Mouse (Mus musculus): Measurements from ENCODE around the gene Tsg101. TPM values are rescaled to one million over a fixed set of nuclear protein-coding genes. Genes with fewer than 3 reads are reported as not detected.

The Tsg101 gene
- total and polyA plus RNA-seq, 2 experiments from 2014 or later = 105 to 279 TPM

- H3K9ac ChIP-seq (replicated peaks; ENCODE audit: low read length) = no peak overlapping the region
- no peak for TF ChIP-seq CTCF (IDR thresholded peaks at IDR 0.05; ENCODE audit: low read depth)
Measured at GRCm38 (mm10) chr7:46840326-46840725, 79.4 kb downstream of the Tsg101 start.

GRCm38 (mm10) chr7:46839861-46840260 lies 79.9 kb downstream of the Tsg101 start:
- 86% methylated on average over 5 of the region's 5 CpGs for WGBS
- H3K9me3 ChIP-seq (ENCODE audit: low read length) = no peaks in the 10 kb centered on the region
- DNase-seq (ENCODE audit: low spot score) = no peak
- H3K9ac ChIP-seq (replicated peaks; ENCODE audit: low read length) = no peak overlapping the region
- H3K36me3 ChIP-seq (ENCODE audit: insufficient read depth, low read length) = no peaks in the 10 kb centered on the region
- no peak for TF ChIP-seq CTCF (IDR thresholded peaks at IDR 0.05; ENCODE audit: low read depth)
- no peak overlapping the region for H3K4me2 ChIP-seq (ENCODE audit: low read depth, low read length)
- no peaks in the 10 kb centered on the region for H3K27me3 ChIP-seq (ENCODE audit: insufficient read depth, low read length)
- peak overlapping the region; percentile 77; the same call in 1 of the 2 replicates for H3K27ac ChIP-seq
- H3K4me3 ChIP-seq (ENCODE audit: low read length) = no peak overlapping the region
- ATAC-seq = no peak
- H3K4me1 ChIP-seq (ENCODE audit: insufficient read depth, low read length) = peaks cover 13% of the 10 kb centered on the region

More at GRCm38 (mm10) chr7:46840326-46840725, 79.4 kb downstream of the Tsg101 start:
- no peaks in the 10 kb centered on the region for H3K9me3 ChIP-seq (ENCODE audit: low read length)
- no peak overlapping the region for H3K4me2 ChIP-seq (ENCODE audit: low read depth, low read length)
- no peaks in the 10 kb centered on the region for H3K27me3 ChIP-seq (ENCODE audit: insufficient read depth, low read length)
- ATAC-seq = no peak
- H3K4me1 ChIP-seq (ENCODE audit: insufficient read depth, low read length) = peaks cover 17% of the 10 kb centered on the region
- H3K36me3 ChIP-seq (ENCODE audit: insufficient read depth, low read length) = no peaks in the 10 kb centered on the region
- H3K4me3 ChIP-seq (ENCODE audit: low read length) = no peak overlapping the region
- H3K27ac ChIP-seq = no peak overlapping the region
- DNase-seq (ENCODE audit: low spot score) = no peak
- WGBS = 49% methylated on average over 4 of the region's 4 CpGs

DNA sequence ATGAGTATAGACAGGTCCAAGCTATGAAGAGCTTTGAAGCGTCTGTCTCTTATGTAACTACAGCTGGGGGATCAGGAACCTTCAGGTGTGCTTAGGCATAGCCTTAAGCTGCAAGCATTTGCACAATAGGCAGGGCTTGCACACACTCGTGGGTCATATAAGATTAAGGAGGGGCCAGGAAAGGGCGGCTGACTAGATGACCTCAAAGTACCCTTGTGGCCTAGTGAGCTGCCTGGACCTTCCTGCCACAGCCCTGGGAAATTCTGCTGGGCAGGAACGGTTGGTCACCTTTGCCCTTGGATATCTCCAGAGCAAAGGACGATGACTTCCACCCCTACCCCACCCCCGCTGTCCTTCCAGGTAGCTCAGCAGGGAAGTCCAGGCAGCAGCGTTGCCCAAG lies 80.3 kb downstream of the Tsg101 start:
- no peak overlapping the region for H3K4me3 ChIP-seq (ENCODE audit: low read length)
- peaks cover 12% of the 10 kb centered on the region for H3K4me1 ChIP-seq (ENCODE audit: insufficient read depth, low read length)
- peak overlapping the region; percentile 77 for H3K27ac ChIP-seq
- TF ChIP-seq CTCF (IDR thresholded peaks at IDR 0.05; ENCODE audit: low read depth) = no peak
- ATAC-seq (peak; percentile 3; the same call in 1 of the 2 replicates), DNase-seq (ENCODE audit: low spot score) (no peak)
- peak overlapping the region; percentile 35; the same call in 1 of the 2 replicates for H3K4me2 ChIP-seq (ENCODE audit: low read depth, low read length)
- 39% methylated on average over 7 of the region's 7 CpGs for WGBS
- H3K9me3 ChIP-seq (ENCODE audit: low read length) = no peaks in the 10 kb centered on the region
- H3K27me3 ChIP-seq (ENCODE audit: insufficient read depth, low read length) = no peaks in the 10 kb centered on the region
- 0 out of 2 replicates have a peak overlapping the region, but pooled peaks have one; percentile 18 for H3K9ac ChIP-seq (replicated peaks; ENCODE audit: low read length)
- H3K36me3 ChIP-seq (ENCODE audit: insufficient read depth, low read length) = no peaks in the 10 kb centered on the region

Other genes with a start within 250 kb of the Tsg101 start
- 0.73 and 1.0 TPM in 2 replicates for gene Tph1, start 247.4 kb downstream of the Tsg101 start, total RNA-seq (2014; rRNA removed)
- 0.73 and 0.98 TPM in 2 replicates for gene Tph1, start 247.4 kb downstream of the Tsg101 start, polyA plus RNA-seq (2015; fragmentation: Nextera tagmentation; extraction: Ambion mirVana)
- gene Saal1, start 209.3 kb downstream of the Tsg101 start, total RNA-seq (2014; rRNA removed) = 12.2 and 14.4 TPM in 2 replicates
- 13.0 and 13.4 TPM in 2 replicates for gene Saal1, start 209.3 kb downstream of the Tsg101 start, polyA plus RNA-seq (2015; fragmentation: Nextera tagmentation; extraction: Ambion mirVana)
- 0.54 TPM in 1 of 2 replicates, not detected in the other for gene Saa3, start 204.3 kb downstream of the Tsg101 start, total RNA-seq (2014; rRNA removed)
- 0.36 and 0.43 TPM in 2 replicates for gene Saa3, start 204.3 kb downstream of the Tsg101 start, polyA plus RNA-seq (2015; fragmentation: Nextera tagmentation; extraction: Ambion mirVana)
- gene Saa4, start 187.4 kb downstream of the Tsg101 start, total RNA-seq (2014; rRNA removed) = not detected in 2 replicates
- gene Saa4, start 187.4 kb downstream of the Tsg101 start, polyA plus RNA-seq (2015; fragmentation: Nextera tagmentation; extraction: Ambion mirVana) = not detected in 2 replicates
- gene Saa1, start 177.0 kb downstream of the Tsg101 start, total RNA-seq (2014; rRNA removed) = not detected in 2 replicates
- 0.32 and 0.43 TPM in 2 replicates for gene Saa1, start 177.0 kb downstream of the Tsg101 start, polyA plus RNA-seq (2015; fragmentation: Nextera tagmentation; extraction: Ambion mirVana)
- 0.05 TPM in 1 of 2 replicates, not detected in the other for gene Saa2, start 168.2 kb downstream of the Tsg101 start, total RNA-seq (2014; rRNA removed)
- gene Saa2, start 168.2 kb downstream of the Tsg101 start, polyA plus RNA-seq (2015; fragmentation: Nextera tagmentation; extraction: Ambion mirVana) = 0.39 and 1.1 TPM in 2 replicates
- gene Hps5, start 123.9 kb downstream of the Tsg101 start, total RNA-seq (2014; rRNA removed) = 20.3 and 21.6 TPM in 2 replicates
- gene Hps5, start 123.9 kb downstream of the Tsg101 start, polyA plus RNA-seq (2015; fragmentation: Nextera tagmentation; extraction: Ambion mirVana) = 8.9 and 9.8 TPM in 2 replicates
- gene Gtf2h1, start 123.9 kb downstream of the Tsg101 start, total RNA-seq (2014; rRNA removed) = 26.5 and 26.6 TPM in 2 replicates
- gene Gtf2h1, start 123.9 kb downstream of the Tsg101 start, polyA plus RNA-seq (2015; fragmentation: Nextera tagmentation; extraction: Ambion mirVana) = 36.2 and 39.2 TPM in 2 replicates
- gene Ldha, start 78.5 kb downstream of the Tsg101 start, total RNA-seq (2014; rRNA removed) = 424 and 467 TPM in 2 replicates
- gene Ldha, start 78.5 kb downstream of the Tsg101 start, polyA plus RNA-seq (2015; fragmentation: Nextera tagmentation; extraction: Ambion mirVana) = 747 and 766 TPM in 2 replicates
- gene Ldhc, start 58.8 kb downstream of the Tsg101 start, total RNA-seq (2014; rRNA removed) = not detected in 2 replicates
- gene Ldhc, start 58.8 kb downstream of the Tsg101 start, polyA plus RNA-seq (2015; fragmentation: Nextera tagmentation; extraction: Ambion mirVana) = 0.15 and 0.26 TPM in 2 replicates
- 8.4 and 10.1 TPM in 2 replicates for gene Uevld, start 38.6 kb upstream of the Tsg101 start, total RNA-seq (2014; rRNA removed)
- gene Uevld, start 38.6 kb upstream of the Tsg101 start, polyA plus RNA-seq (2015; fragmentation: Nextera tagmentation; extraction: Ambion mirVana) = 5.0 and 5.4 TPM in 2 replicates
- gene Gm9999, start 63.6 kb upstream of the Tsg101 start, total RNA-seq (2014; rRNA removed) = not detected in 2 replicates
- not detected in 2 replicates for gene Gm9999, start 63.6 kb upstream of the Tsg101 start, polyA plus RNA-seq (2015; fragmentation: Nextera tagmentation; extraction: Ambion mirVana)
- 9.1 and 9.7 TPM in 2 replicates for gene Spty2d1, start 88.4 kb upstream of the Tsg101 start, total RNA-seq (2014; rRNA removed)
- gene Spty2d1, start 88.4 kb upstream of the Tsg101 start, polyA plus RNA-seq (2015; fragmentation: Nextera tagmentation; extraction: Ambion mirVana) = 5.1 and 5.8 TPM in 2 replicates
- gene Tmem86a, start 130.6 kb upstream of the Tsg101 start, total RNA-seq (2014; rRNA removed) = 11.9 and 17.1 TPM in 2 replicates
- 29.5 and 32.3 TPM in 2 replicates for gene Tmem86a, start 130.6 kb upstream of the Tsg101 start, polyA plus RNA-seq (2015; fragmentation: Nextera tagmentation; extraction: Ambion mirVana)
- gene Ptpn5, start 213.7 kb upstream of the Tsg101 start, total RNA-seq (2014; rRNA removed) = 98.3 and 107 TPM in 2 replicates
- gene Ptpn5, start 213.7 kb upstream of the Tsg101 start, polyA plus RNA-seq (2015; fragmentation: Nextera tagmentation; extraction: Ambion mirVana) = 129 and 138 TPM in 2 replicates